Mouse (Mus musculus) CH12.LX (cell line): Measurements from ENCODE around the gene Pik3c2g. TPM values are rescaled to one million over a fixed set of nuclear protein-coding genes. Genes with fewer than 3 reads are reported as not detected.

Experiments used
- DNase-seq: peaks from one replicate; pipeline ENCODE4 v3.0.0-alpha.2; 2013; ENCODE audit errors: extremely low read depth
- H3K27ac ChIP-seq: 2 replicates; pipeline ENCODE4 v1.5.1; 2012; ENCODE audit warnings: low read depth, mild to moderate bottlenecking, control low read depth, moderate library complexity; ENCODE audit not compliant: insufficient read depth
- H3K27me3 ChIP-seq: replicated peaks from 2 replicates; pipeline ENCODE3; 2012; ENCODE audit warnings: inconsistent platforms
- H3K36me3 ChIP-seq, 2 experiments: replicated peaks in 1 of 2; 2 replicates each; pipeline versions ENCODE3 to v1.6.1; 2012; ENCODE audit warnings: inconsistent platforms in 1 of 2, low read length in 1 of 2, mild to moderate bottlenecking in 1 of 2, mixed read lengths in 1 of 2, moderate library complexity in 1 of 2; ENCODE audit not compliant: control insufficient read depth in 1 of 2, insufficient read depth in 1 of 2
- H3K4me1 ChIP-seq, 2 experiments: 2 replicates each; pipeline ENCODE4 v1.6.1; 2012; ENCODE audit warnings: inconsistent platforms in 1 of 2, moderate library complexity in 1 of 2; ENCODE audit not compliant: insufficient read depth in 2 of 2, control insufficient read depth in 1 of 2
- H3K4me2 ChIP-seq: 2 replicates; pipeline ENCODE4 v1.6.1; 2012; ENCODE audit warnings: low read depth, mild to moderate bottlenecking, control low read depth; ENCODE audit not compliant: poor library complexity, insufficient read depth, severe bottlenecking
- H3K4me3 ChIP-seq, 3 experiments: fragments of 150-350 bp in 1 of 3; sonication (generic) in 1 of 3; replicated peaks in 1 of 3; 2 replicates each; pipeline versions ENCODE3 to v1.5.1; 2011 to 2012; ENCODE audit warnings: low read depth in 2 of 3, low read length in 2 of 3, mild to moderate bottlenecking in 2 of 3, moderate library complexity in 2 of 3, control low read depth in 1 of 3, improper control_type of control experiment in 1 of 3, inconsistent platforms in 1 of 3, mixed read lengths in 1 of 3; ENCODE audit not compliant: poor library complexity in 1 of 3
- H3K79me2 ChIP-seq: replicated peaks from 2 replicates; pipeline ENCODE4 v1.6.1; 2012; ENCODE audit warnings: mild to moderate bottlenecking, moderate library complexity; ENCODE audit not compliant: control insufficient read depth, poor library complexity, insufficient read depth, severe bottlenecking; ENCODE audit errors: extremely low read depth
- H3K9ac ChIP-seq: 2 replicates; pipeline ENCODE4 v1.6.1; 2012; ENCODE audit warnings: low read depth, mild to moderate bottlenecking, control low read depth, moderate library complexity; ENCODE audit not compliant: insufficient read depth
- H3K9me3 ChIP-seq: replicated peaks from 2 replicates; pipeline ENCODE3; 2012; ENCODE audit warnings: low read length, inconsistent platforms, mixed read lengths
- BHLHE40 ChIP-seq: IDR thresholded peaks from 2 replicates; pipeline ENCODE4 v1.6.1; 2011; ENCODE audit warnings: mild to moderate bottlenecking, low read depth, low read length, improper control_type of control experiment
- CHD1 ChIP-seq: IDR thresholded peaks from 2 replicates; pipeline ENCODE4 v1.6.1; 2012; ENCODE audit warnings: low read depth, low read length, improper control_type of control experiment, inconsistent platforms
- EP300 ChIP-seq: IDR thresholded peaks from 2 replicates; pipeline ENCODE4 v1.6.1; 2011; ENCODE audit warnings: low read length, improper control_type of control experiment
- ETS1 ChIP-seq: conservative IDR thresholded peaks from 2 replicates; pipeline ENCODE4 v1.6.1; 2012; ENCODE audit warnings: low read depth, mild to moderate bottlenecking, inconsistent platforms, low read length, improper control_type of control experiment, moderate library complexity
- HCFC1 ChIP-seq: IDR thresholded peaks from 2 replicates; pipeline ENCODE4 v1.6.1; 2012; ENCODE audit warnings: low read depth, mild to moderate bottlenecking, inconsistent platforms, low read length, improper control_type of control experiment
- IRF4 ChIP-seq: IDR thresholded peaks from 2 replicates; pipeline ENCODE4 v1.6.1; 2014; ENCODE audit warnings: low read depth, mild to moderate bottlenecking, inconsistent platforms, low read length, improper control_type of control experiment
- JUN ChIP-seq: IDR thresholded peaks from 2 replicates; pipeline ENCODE4 v1.6.1; 2011; ENCODE audit warnings: low read depth, mild to moderate bottlenecking, low read length, improper control_type of control experiment, moderate library complexity; ENCODE audit not compliant: insufficient read depth
- JUND ChIP-seq: conservative IDR thresholded peaks from 2 replicates; pipeline ENCODE4 v1.6.1; 2011; ENCODE audit warnings: low read depth, low read length, improper control_type of control experiment
- KAT2A ChIP-seq: IDR thresholded peaks from 2 replicates; pipeline ENCODE4 v1.6.1; 2012; ENCODE audit warnings: low read length, improper control_type of control experiment, inconsistent platforms; ENCODE audit not compliant: insufficient replicate concordance
- MAFK ChIP-seq: IDR thresholded peaks from 2 replicates; pipeline ENCODE4 v1.6.1; 2011; ENCODE audit warnings: low read length, improper control_type of control experiment; ENCODE audit not compliant: insufficient replicate concordance
- MAX ChIP-seq: IDR thresholded peaks from 2 replicates; pipeline ENCODE4 v1.6.1; 2011; ENCODE audit warnings: low read length, improper control_type of control experiment
- MAZ ChIP-seq: IDR thresholded peaks from 2 replicates; pipeline ENCODE4 v1.6.1; 2012; ENCODE audit warnings: low read depth, mild to moderate bottlenecking, inconsistent platforms, low read length, improper control_type of control experiment, moderate library complexity
- MXI1 ChIP-seq: IDR thresholded peaks from 2 replicates; pipeline ENCODE4 v1.6.1; 2011; ENCODE audit warnings: mild to moderate bottlenecking, low read depth, low read length, improper control_type of control experiment
- NELFE ChIP-seq: IDR thresholded peaks from 2 replicates; pipeline ENCODE4 v1.6.1; 2011; ENCODE audit warnings: low read depth, low read length, improper control_type of control experiment
- NRF1 ChIP-seq: IDR thresholded peaks from 2 replicates; pipeline ENCODE4 v1.6.1; 2014; ENCODE audit warnings: low read depth, mild to moderate bottlenecking, inconsistent platforms, low read length, improper control_type of control experiment, moderate library complexity
- PAX5 ChIP-seq: IDR thresholded peaks from 2 replicates; pipeline ENCODE4 v1.6.1; 2012; ENCODE audit warnings: low read length, inconsistent platforms, mixed read lengths
- POLR2A ChIP-seq: IDR thresholded peaks from 2 replicates; pipeline ENCODE4 v1.6.1; 2011; ENCODE audit warnings: low read depth, mild to moderate bottlenecking, improper control_type of control experiment, low read length
- RAD21 ChIP-seq: IDR thresholded peaks from 2 replicates; pipeline ENCODE4 v1.6.1; 2011; ENCODE audit warnings: low read depth, mild to moderate bottlenecking, low read length, improper control_type of control experiment, moderate library complexity
- RCOR1 ChIP-seq: conservative IDR thresholded peaks from 2 replicates; pipeline ENCODE4 v1.6.1; 2012; ENCODE audit warnings: low read depth, mild to moderate bottlenecking, inconsistent platforms, low read length, improper control_type of control experiment
- SIN3A ChIP-seq: IDR thresholded peaks from 2 replicates; pipeline ENCODE4 v1.6.1; 2012; ENCODE audit warnings: low read length, improper control_type of control experiment, inconsistent platforms
- TCF12 ChIP-seq: IDR thresholded peaks from 2 replicates; pipeline ENCODE4 v1.6.1; 2014; ENCODE audit warnings: low read depth, mild to moderate bottlenecking, inconsistent platforms, low read length, improper control_type of control experiment
- UBTF ChIP-seq: IDR thresholded peaks from 2 replicates; pipeline ENCODE4 v1.6.1; 2012; ENCODE audit warnings: low read depth, mild to moderate bottlenecking, inconsistent platforms, low read length, improper control_type of control experiment, moderate library complexity
- ZC3H11A ChIP-seq: IDR thresholded peaks from 2 replicates; pipeline ENCODE4 v1.6.1; 2012; ENCODE audit warnings: low read depth, mild to moderate bottlenecking, inconsistent platforms, low read length, improper control_type of control experiment
- ZKSCAN1 ChIP-seq: IDR thresholded peaks from 2 replicates; pipeline ENCODE4 v1.6.1; 2012; ENCODE audit warnings: low read depth, inconsistent platforms, low read length, improper control_type of control experiment, borderline replicate concordance
- ZMIZ1 ChIP-seq: IDR thresholded peaks from 2 replicates; pipeline ENCODE4 v1.6.1; 2012; ENCODE audit warnings: low read depth, mild to moderate bottlenecking, inconsistent platforms, low read length, improper control_type of control experiment
- dilution Hi-C: fragments of 300-500 bp; cut with MboI; formaldehyde crosslinking; loops from 2 replicates; pipeline ENCODE4 v1.14.3; 2020; ENCODE audit warnings: low sequenced_read_pairs; ENCODE audit not compliant: extremely low pct_unique_long_range_greater_than_20kb, extremely low pct_ligation_motif_present
- in situ Hi-C: fragments of 300-500 bp; cut with MboI; formaldehyde crosslinking; loops from 3 replicates; pipeline ENCODE4 v1.14.3; 2019; ENCODE audit warnings: low sequenced_read_pairs, low pct_ligation_motif_present, low pct_unique_long_range_greater_than_20kb, mixed read lengths
- polyA plus RNA-seq: library from polyadenylated mRNA; unstranded; fragments of >175 nt; gene quantifications from 2 replicates; pipeline ENCODE4 v1.2.1, GENCODE M21; 2012; ENCODE audit warnings: low read depth; ENCODE audit not compliant: insufficient read length
- total RNA-seq, 2 experiments: library from RNA; depleted of rRNA; stranded (reverse); fragments of 300-350 nt in 1 of 2; fragments of >200 nt in 1 of 2; gene quantifications; 2 replicates each; pipeline ENCODE4 v1.2.3; 2012 to 2014

Gene Pik3c2g
- total and polyA plus RNA-seq, 3 experiments = not detected

GRCm38 (mm10) chr6:139718416-139718984 is 131.5 kb downstream of the Pik3c2g start:
- no peak overlapping the region for H3K27ac ChIP-seq

GRCm38 (mm10) chr6:139719639-139720221 is 132.7 kb downstream of the Pik3c2g start:
- no peak for TF ChIP-seq KAT2A
- TF ChIP-seq RCOR1 = no peak
- no peak for TF ChIP-seq EP300
- no peak for TF ChIP-seq JUND
- TF ChIP-seq MAFK = no peak
- TF ChIP-seq ZMIZ1 = no peak
- TF ChIP-seq ZC3H11A = no peak
- no peak for TF ChIP-seq IRF4
- TF ChIP-seq ZKSCAN1 = no peak
- no peak for TF ChIP-seq HCFC1
- TF ChIP-seq PAX5 = no peak
- TF ChIP-seq BHLHE40 = no peak
- TF ChIP-seq TCF12 = no peak
- no peak for TF ChIP-seq JUN
- no peak for TF ChIP-seq UBTF
- TF ChIP-seq NELFE = no peak

More at GRCm38 (mm10) chr6:139718416-139718984, 131.5 kb downstream of the Pik3c2g start:
- no peak for DNase-seq
- H3K79me2 ChIP-seq = no peaks in the 10 kb centered on the region
- dilution Hi-C loops (no loop called here), in situ Hi-C loops (no loop called here)
- H3K4me3 ChIP-seq = no peak overlapping the region
- TF ChIP-seq UBTF (no peak), MAFK (no peak), NRF1 (no peak), MAZ (no peak), TCF12 (no peak), ZC3H11A (no peak), RAD21 (no peak), JUND (no peak), CHD1 (no peak), MXI1 (no peak), POLR2A (no peak), JUN (no peak), IRF4 (no peak), EP300 (no peak), MAX (no peak), SIN3A (no peak), ETS1 (no peak), ZMIZ1 (no peak)
- H3K9me3 ChIP-seq = peaks cover 40% of the 10 kb centered on the region
- H3K9ac ChIP-seq = no peak overlapping the region
- no peak overlapping the region for H3K4me2 ChIP-seq
- H3K27me3 ChIP-seq = no peaks in the 10 kb centered on the region
- H3K36me3 ChIP-seq = no peaks in the 10 kb centered on the region
- no peaks in the 10 kb centered on the region for H3K4me1 ChIP-seq

More at GRCm38 (mm10) chr6:139719639-139720221, 132.7 kb downstream of the Pik3c2g start:
- no peaks in the 10 kb centered on the region for H3K79me2 ChIP-seq
- H3K27ac ChIP-seq = no peak overlapping the region
- no peaks in the 10 kb centered on the region for H3K27me3 ChIP-seq
- H3K4me2 ChIP-seq = no peak overlapping the region
- no peaks in the 10 kb centered on the region for H3K36me3 ChIP-seq
- H3K4me1 ChIP-seq = no peaks in the 10 kb centered on the region
- H3K4me3 ChIP-seq = no peak overlapping the region
- H3K9ac ChIP-seq = no peak overlapping the region
- dilution Hi-C loops = no loop called here
- in situ Hi-C loops = no loop called here
- peaks cover 40% of the 10 kb centered on the region for H3K9me3 ChIP-seq
- no peak for DNase-seq
